Mouse (Mus musculus) erythroid progenitor cell, adult 5-6 weeks (primary cell): ENCODE results near the gene Ephx1. TPM values are rescaled to one million over a fixed set of nuclear protein-coding genes. Genes with fewer than 3 reads are reported as not detected.
A peak's percentile ranks its signal among the peaks of the same experiment; 100 is the strongest.

Experiments used
- ATAC-seq: replicated peaks from 2 replicates; pipeline ENCODE4 v1.8.0; 2016; ENCODE audit warnings: moderate number of reproducible peaks, mild to moderate bottlenecking, moderate TSS enrichment, inconsistent platforms; ENCODE audit not compliant: poor library complexity, low FRiP score, severe bottlenecking
- total RNA-seq, 2 experiments: library from RNA; stranded (forward) in 1 of 2; stranded (reverse) in 1 of 2; fragments of 150-400 nt in 1 of 2; fragments of 186-747, 209-891 nt in 1 of 2; gene quantifications; 2 replicates each; pipeline versions ENCODE4 v1.2.3 to v1.2.4; 2015 to 2017; ENCODE audit warnings: low replicate concordance in 2 of 2

Gene Ephx1
- total RNA-seq, 2 experiments from 2014 or later = 3.9 to 7.5 TPM

DNA sequence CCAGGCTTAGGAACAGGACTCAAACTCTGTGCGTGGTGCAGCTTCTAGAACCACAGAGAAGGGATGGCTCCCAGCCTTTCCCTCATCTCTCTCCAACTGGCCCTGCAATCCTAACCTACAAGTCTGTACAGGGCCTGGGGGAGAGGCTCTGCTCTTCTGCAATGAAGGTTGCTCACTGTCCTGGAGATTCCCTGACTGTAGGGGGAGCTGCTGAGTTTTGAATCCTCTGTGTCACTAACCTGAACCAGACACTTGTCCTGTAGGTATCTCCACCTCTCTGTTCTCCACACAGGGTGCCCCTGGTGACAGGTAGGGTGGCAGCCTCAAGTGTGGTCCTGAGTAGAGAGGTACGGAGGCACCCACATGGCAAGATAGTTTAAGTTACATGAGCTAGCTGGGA, 40.2 kb downstream of the Ephx1 start:
- peak; percentile 26; the same call in 1 of the 2 replicates for ATAC-seq

- no peak for ATAC-seq
Observed at GRCm38 (mm10) chr1:180979484-180980251, 41.0 kb downstream of the Ephx1 start.

- ATAC-seq = peak; percentile 65
Observed at GRCm38 (mm10) chr1:180976110-180976679, 44.5 kb downstream of the Ephx1 start.

DNA sequence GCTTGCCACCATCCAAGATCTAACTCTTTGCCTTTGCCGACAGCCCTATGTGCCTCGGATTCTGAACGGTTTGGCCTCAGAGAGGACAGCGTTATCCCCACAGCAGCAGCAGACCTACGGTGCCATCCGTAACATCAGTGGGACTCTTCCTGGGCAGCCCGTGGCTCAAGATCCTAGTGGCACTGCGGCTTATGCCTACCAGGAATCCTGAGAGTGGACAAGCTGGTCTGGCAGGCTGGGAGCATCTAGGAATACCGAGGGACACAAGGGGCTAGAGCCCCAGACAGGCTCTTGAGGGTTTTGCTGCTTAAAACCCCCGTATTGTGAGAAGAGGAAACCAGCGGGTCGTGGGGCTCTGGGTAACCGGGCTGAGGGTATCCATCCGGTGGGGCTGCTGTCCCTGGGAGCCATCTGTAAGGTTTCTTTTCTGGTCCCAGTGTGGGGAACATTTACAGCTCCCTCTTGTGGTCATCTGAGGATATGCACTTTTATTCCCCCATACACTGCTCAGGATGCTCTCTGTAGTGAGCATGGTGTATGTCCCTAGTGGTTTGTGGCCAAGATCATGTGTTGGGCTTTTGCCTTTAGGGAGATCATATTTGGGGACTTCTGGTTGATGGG, 46.5 kb downstream of the Ephx1 start:
- peak; percentile 70 for ATAC-seq

- ATAC-seq = no peak
Observed at GRCm38 (mm10) chr1:180972941-180973340, 47.8 kb downstream of the Ephx1 start.

- no peak for ATAC-seq
Observed at GRCm38 (mm10) chr1:180967261-180967660, 53.4 kb downstream of the Ephx1 start.

DNA sequence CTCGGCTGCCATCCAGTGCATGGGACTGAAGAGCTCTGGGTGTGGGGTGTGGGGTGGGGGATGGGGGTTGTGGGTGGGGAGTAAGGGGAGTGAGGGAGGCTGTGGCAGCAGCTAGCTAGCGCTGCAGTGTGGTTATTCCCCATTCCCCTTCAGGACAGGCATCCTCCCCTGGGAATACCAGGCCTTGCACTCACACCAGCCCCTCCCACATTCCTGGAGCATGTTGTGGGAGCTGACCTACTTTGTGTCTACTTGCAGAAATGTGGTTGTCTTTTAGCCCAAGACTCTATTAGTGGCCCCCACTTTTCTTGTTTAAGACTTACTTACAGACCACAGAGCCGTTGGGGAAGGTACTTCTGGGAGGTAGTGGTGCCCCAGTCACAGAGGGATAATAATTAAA, 54.2 kb downstream of the Ephx1 start:
- ATAC-seq = no peak

DNA sequence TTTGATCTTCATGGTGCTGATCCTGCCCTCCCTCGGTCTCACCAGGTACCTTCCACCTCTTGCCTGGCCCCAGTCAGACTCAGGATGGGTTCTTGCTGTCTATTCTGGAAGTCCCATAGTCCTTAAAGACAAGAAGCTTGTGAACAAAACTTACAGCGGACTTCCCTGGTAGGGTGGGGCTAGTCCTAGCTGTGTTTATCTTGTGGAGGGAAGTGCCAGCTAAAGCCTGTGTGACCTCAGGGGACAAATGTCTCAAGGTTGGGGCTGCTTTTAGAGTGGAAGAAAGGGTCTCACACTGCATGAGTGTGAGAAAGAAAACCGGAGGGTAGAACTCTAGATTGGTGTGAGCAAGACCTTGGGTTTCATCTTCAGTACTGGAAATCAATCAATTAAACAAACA, 54.9 kb downstream of the Ephx1 start:
- no peak for ATAC-seq

DNA sequence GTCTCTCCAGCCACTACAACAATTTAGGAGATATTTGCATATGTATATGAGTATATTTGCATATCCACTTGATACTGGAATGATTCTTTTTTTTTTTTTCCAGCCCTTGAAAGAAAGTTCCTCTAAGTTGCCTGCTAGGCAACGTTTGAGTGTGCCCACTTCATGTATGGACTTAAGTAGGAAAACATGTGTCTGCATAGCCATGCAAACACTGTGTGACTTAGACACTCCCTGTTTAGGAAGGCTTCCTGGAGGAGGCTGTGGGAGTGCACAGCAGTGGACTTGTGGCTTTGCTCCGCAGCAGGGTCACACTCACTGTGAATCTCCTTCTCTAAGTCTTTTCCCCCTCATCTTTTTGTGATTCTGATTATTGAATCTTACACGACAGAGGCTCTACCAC, 61.9 kb downstream of the Ephx1 start:
- ATAC-seq = no peak

GRCm38 (mm10) chr1:180957989-180958388, 62.7 kb downstream of the Ephx1 start:
- ATAC-seq = no peak

DNA sequence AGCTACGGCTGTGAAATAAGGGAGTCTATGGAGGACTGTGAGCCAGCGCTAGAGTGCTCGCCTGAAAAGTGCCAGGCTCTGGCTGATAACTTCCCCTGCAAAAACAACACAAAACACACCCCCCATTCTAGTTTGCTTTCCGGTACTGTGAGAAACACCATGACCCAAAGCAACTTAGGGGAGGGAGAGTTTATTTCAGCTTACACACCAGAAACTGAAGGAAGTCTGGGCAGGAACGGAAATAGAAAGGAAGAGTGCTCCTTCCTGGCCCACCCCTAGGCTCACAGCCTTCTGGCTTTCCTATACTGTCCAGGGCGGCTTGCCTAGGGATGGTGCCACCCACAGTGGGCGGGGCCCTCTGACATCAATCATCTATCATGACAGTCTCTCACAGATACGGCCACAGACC, 63.7 kb downstream of the Ephx1 start:
- no peak for ATAC-seq

- no peak for ATAC-seq
Observed at GRCm38 (mm10) chr1:180956401-180956800, 64.3 kb downstream of the Ephx1 start.

GRCm38 (mm10) chr1:180952808-180953207, 67.9 kb downstream of the Ephx1 start:
- no peak for ATAC-seq

DNA sequence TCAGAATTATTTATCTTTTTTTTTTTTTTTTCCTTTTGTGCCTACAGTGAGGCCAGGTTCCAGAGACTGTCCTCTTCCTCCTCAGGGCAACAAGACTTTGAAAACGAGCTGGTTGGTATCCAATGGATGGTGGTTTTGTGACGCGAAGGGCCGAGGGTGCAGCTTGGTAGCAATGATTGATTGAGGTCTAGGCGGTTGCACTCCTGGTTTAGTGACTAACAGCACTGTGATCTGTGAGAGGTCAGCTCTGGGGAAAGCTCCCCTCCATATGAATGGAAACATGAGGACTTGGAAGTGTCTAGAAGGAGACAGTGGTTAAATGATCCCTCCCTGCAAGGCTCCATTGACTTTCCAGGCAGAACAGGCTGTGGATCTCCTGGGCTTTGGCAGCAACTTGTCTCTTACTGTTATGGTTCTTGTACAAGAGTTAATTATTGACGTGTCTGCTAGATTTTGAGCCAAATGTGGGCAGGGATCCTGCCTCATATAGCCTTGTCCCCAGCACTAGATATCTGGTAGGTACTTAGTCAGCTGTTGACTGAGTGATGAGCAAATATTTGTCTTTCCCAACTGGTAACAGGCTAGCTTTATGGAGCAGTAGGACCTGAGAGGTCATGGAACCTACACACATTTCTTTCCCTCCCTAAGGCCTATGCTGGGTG, 68.5 kb downstream of the Ephx1 start:
- ATAC-seq = no peak

GRCm38 (mm10) chr1:180946448-180946847, 74.3 kb downstream of the Ephx1 start:
- ATAC-seq = no peak

DNA sequence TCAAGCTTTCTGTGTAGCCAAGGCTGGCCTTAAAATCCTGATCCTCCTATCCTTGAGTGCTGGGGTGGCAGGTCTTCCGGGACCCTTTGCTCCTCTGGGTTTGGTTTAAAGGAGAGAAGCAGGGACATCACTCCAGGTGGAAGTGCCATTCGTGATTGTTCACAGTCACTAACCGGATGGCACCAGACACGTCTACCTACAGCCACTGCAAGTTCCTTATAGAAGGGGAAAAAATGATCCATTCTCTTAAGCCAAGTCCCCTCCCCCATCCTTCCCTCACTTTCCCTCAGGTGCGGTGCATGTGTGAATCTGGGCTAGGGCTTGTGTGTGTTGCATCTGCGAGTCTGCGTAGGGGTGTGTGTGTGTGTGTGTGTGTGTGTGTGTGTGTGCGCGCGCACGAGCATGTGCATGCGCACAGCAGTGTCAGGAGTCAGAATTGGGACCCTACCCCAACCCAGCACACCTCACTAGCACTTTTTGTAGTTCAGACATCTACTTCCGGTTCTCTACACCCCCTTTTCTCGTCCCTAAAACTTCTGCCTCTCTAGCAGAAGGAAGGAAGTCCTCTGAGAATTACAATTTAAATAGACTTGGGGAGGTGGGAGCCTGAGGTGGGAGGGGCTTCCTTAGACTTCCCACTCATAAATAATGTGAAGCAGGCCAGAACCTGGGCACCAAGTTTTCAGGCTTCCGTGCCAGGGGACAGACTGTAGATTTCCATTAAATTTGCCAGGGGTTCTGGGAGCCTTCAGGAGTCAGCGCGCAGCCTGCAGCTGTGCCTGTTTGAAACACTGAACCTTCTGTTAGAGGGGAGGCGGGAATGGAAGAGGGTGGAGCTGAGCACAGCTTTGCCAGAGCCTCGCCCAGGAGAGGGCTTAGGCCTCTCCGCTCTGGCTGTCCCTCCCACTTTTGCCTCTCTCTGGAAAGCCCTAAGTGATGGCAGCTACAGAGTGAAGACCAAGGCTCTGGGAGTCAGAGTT, 75.4 kb downstream of the Ephx1 start:
- ATAC-seq = peak; percentile 83

- no peak for ATAC-seq
Observed at GRCm38 (mm10) chr1:180944553-180944952, 76.2 kb downstream of the Ephx1 start.

DNA sequence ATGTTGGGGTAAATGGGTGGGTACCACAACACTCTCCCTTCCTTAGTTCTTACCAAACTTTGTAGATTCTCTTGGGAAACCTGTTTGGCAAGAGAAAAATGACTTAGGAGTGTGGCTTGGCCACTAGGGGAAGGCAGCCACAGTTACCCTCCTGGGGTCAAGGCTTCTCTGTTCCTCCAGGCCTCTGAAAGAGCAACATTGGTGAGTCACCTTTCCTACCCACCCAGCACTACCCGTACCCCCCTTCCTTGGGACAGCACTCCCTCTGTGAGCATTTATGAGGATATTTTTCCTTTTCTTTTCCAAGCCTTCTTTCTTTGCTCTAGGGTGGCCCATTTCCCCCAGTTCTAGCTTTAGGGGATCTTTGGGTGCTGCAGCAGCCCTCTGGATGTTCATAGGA, 76.8 kb downstream of the Ephx1 start:
- no peak for ATAC-seq

- ATAC-seq = no peak
Observed at GRCm38 (mm10) chr1:180943032-180943644, 77.6 kb downstream of the Ephx1 start.
